Mouse (Mus musculus) embryonic facial prominence, embryonic 13.5 days (tissue): ENCODE measurements at regions not wholly inside any gene's neighbourhood (a gene's known extent, or its start where the extent isn't known, plus 50 kb on each side); places are given as distances from the start of the nearest gene placed in this dataset.

Source experiments
- ATAC-seq: fragments of 200-750 bp; cut with Nextera tagmentation; 2 replicates; pipeline ENCODE4 v1.8.0; 2017; ENCODE audit warnings: low read depth; ENCODE audit not compliant: insufficient number of reproducible peaks, insufficient read depth, low FRiP score, low TSS enrichment
- H3K27ac ChIP-seq: fragments of 300-500 bp; sonication (generic); 2 replicates; pipeline ENCODE4 v1.5.1; 2015; ENCODE audit warnings: moderate library complexity, mild to moderate bottlenecking, inconsistent platforms
- H3K27me3 ChIP-seq: fragments of 300-500 bp; sonication (generic); 2 replicates; pipeline ENCODE4 v1.6.1; 2015; ENCODE audit warnings: mild to moderate bottlenecking, inconsistent platforms
- H3K36me3 ChIP-seq: fragments of 300-500 bp; sonication (generic); 2 replicates; pipeline ENCODE4 v1.6.1; 2015; ENCODE audit warnings: mild to moderate bottlenecking, inconsistent platforms
- H3K4me1 ChIP-seq: fragments of 300-500 bp; sonication (generic); 2 replicates; pipeline ENCODE4 v1.6.1; 2015; ENCODE audit warnings: inconsistent platforms
- H3K4me2 ChIP-seq: fragments of 300-500 bp; sonication (generic); 2 replicates; pipeline ENCODE4 v1.6.1; 2015; ENCODE audit warnings: moderate library complexity, mild to moderate bottlenecking, inconsistent platforms
- H3K4me3 ChIP-seq: fragments of 300-500 bp; sonication (generic); 2 replicates; pipeline ENCODE4 v1.5.1; 2015; ENCODE audit warnings: mild to moderate bottlenecking, inconsistent platforms
- H3K9ac ChIP-seq: fragments of 300-500 bp; sonication (generic); 2 replicates; pipeline ENCODE4 v1.6.1; 2015; ENCODE audit warnings: mild to moderate bottlenecking, inconsistent platforms
- H3K9me3 ChIP-seq: fragments of 300-500 bp; sonication (generic); 2 replicates; pipeline ENCODE4 v1.6.1; 2016; ENCODE audit warnings: inconsistent platforms
- WGBS: fragments of 180-500 bp; shearing (Covaris S2); methylation state at CpG from one replicate; pipeline ENCODE4 v1.1.7; 2015; ENCODE audit warnings: mixed read lengths; 5-methylcytosine and 5-hydroxymethylcytosine counted together

- WGBS, result 70% methylated on average over 3 of the region's 3 CpGs
- H3K27ac ChIP-seq, result no peak overlapping the region
These were observed 672.4 kb upstream of the Tbl1xr1 start for GRCm38 (mm10) chr3:21404058-21404457.

GRCm38 (mm10) chr3:21407077-21407476 is 669.4 kb upstream of the Tbl1xr1 start:
- Histone ChIP-seq H3K4me3 (no peak overlapping the region), H3K4me1 (no peaks in the 10 kb centered on the region), H3K27ac (no peak overlapping the region), H3K36me3 (no peaks in the 10 kb centered on the region), H3K27me3 (no peaks in the 10 kb centered on the region), H3K4me2 (no peak overlapping the region), H3K9ac (no peak overlapping the region), H3K9me3 (no peaks in the 10 kb centered on the region)
- WGBS, result 92% methylated on average over 5 of the region's 5 CpGs
- no peak for ATAC-seq

More at GRCm38 (mm10) chr3:21404058-21404457, 672.4 kb upstream of the Tbl1xr1 start:
- Histone ChIP-seq H3K4me3 (no peak overlapping the region), H3K36me3 (no peaks in the 10 kb centered on the region), H3K4me1 (no peaks in the 10 kb centered on the region), H3K9me3 (no peaks in the 10 kb centered on the region), H3K9ac (no peak overlapping the region), H3K4me2 (no peak overlapping the region), H3K27me3 (no peaks in the 10 kb centered on the region)
- ATAC-seq, result no peak

GRCm38 (mm10) chr3:21412010-21412409 is 664.4 kb upstream of the Tbl1xr1 start:
- WGBS, result 85% methylated on average over 2 of the region's 2 CpGs
- no peak overlapping the region for H3K9ac ChIP-seq

GRCm38 (mm10) chr3:21423139-21423538 is 653.3 kb upstream of the Tbl1xr1 start:
- no peak for ATAC-seq
- Histone ChIP-seq H3K27ac (no peak overlapping the region), H3K4me3 (no peak overlapping the region), H3K27me3 (no peaks in the 10 kb centered on the region), H3K36me3 (no peaks in the 10 kb centered on the region), H3K9me3 (no peaks in the 10 kb centered on the region), H3K4me1 (peaks cover 12% of the 10 kb centered on the region; the same call in 1 of the 2 replicates), H3K9ac (no peak overlapping the region), H3K4me2 (no peak overlapping the region)
- 87% methylated on average over 5 of the region's 5 CpGs for WGBS

More at GRCm38 (mm10) chr3:21412010-21412409, 664.4 kb upstream of the Tbl1xr1 start:
- Histone ChIP-seq H3K4me1 (no peaks in the 10 kb centered on the region), H3K9me3 (no peaks in the 10 kb centered on the region), H3K36me3 (no peaks in the 10 kb centered on the region), H3K27ac (no peak overlapping the region), H3K27me3 (no peaks in the 10 kb centered on the region), H3K4me2 (no peak overlapping the region), H3K4me3 (no peak overlapping the region)
- ATAC-seq, result no peak

- Histone ChIP-seq H3K36me3 (no peaks in the 10 kb centered on the region), H3K9me3 (no peaks in the 10 kb centered on the region), H3K9ac (no peak overlapping the region), H3K4me3 (no peak overlapping the region), H3K4me1 (peaks cover 16% of the 10 kb centered on the region; the same call in 1 of the 2 replicates), H3K27me3 (no peaks in the 10 kb centered on the region), H3K4me2 (no peak overlapping the region), H3K27ac (no peak overlapping the region)
- WGBS, result 77% methylated on average over 6 of the region's 6 CpGs
- ATAC-seq, result no peak
These were observed 649.9 kb upstream of the Tbl1xr1 start for GRCm38 (mm10) chr3:21426538-21426937.

GRCm38 (mm10) chr3:21427408-21428031 is 648.9 kb upstream of the Tbl1xr1 start:
- ATAC-seq, result no peak
- Histone ChIP-seq H3K27me3 (no peaks in the 10 kb centered on the region), H3K9me3 (no peaks in the 10 kb centered on the region), H3K36me3 (no peaks in the 10 kb centered on the region), H3K9ac (no peak overlapping the region), H3K4me3 (no peak overlapping the region), H3K4me1 (peaks cover 16% of the 10 kb centered on the region; the same call in 1 of the 2 replicates), H3K4me2 (no peak overlapping the region; the same call in 1 of the 2 replicates), H3K27ac (peak overlapping the region; percentile 57)
- WGBS, result 26% methylated on average over 6 of the region's 6 CpGs

- no peak overlapping the region for H3K9ac ChIP-seq
- H3K27ac ChIP-seq, result peak overlapping the region; percentile 57
- WGBS, result 31% methylated on average over 2 of the region's 2 CpGs
- no peak overlapping the region for H3K4me2 ChIP-seq
- no peak overlapping the region for H3K4me3 ChIP-seq
- H3K4me1 ChIP-seq, result peaks cover 16% of the 10 kb centered on the region; the same call in 1 of the 2 replicates
- H3K36me3 ChIP-seq, result no peaks in the 10 kb centered on the region
- no peaks in the 10 kb centered on the region for H3K27me3 ChIP-seq
- ATAC-seq, result no peak
- H3K9me3 ChIP-seq, result no peaks in the 10 kb centered on the region
These were observed 648.3 kb upstream of the Tbl1xr1 start for GRCm38 (mm10) chr3:21428120-21428519.

- Histone ChIP-seq H3K27me3 (no peaks in the 10 kb centered on the region), H3K36me3 (no peaks in the 10 kb centered on the region), H3K4me3 (no peak overlapping the region), H3K9me3 (no peaks in the 10 kb centered on the region), H3K27ac (no peak overlapping the region), H3K9ac (no peak overlapping the region), H3K4me1 (peaks cover 5% of the 10 kb centered on the region; the same call in 1 of the 2 replicates), H3K4me2 (no peak overlapping the region)
- ATAC-seq, result no peak
- 55% methylated on average over 4 of the region's 4 CpGs for WGBS
These were observed 612.2 kb upstream of the Tbl1xr1 start for GRCm38 (mm10) chr3:21464245-21464644.

GRCm38 (mm10) chr3:21466113-21466645 is 610.3 kb upstream of the Tbl1xr1 start:
- no peak for ATAC-seq
- Histone ChIP-seq H3K27ac (no peak overlapping the region), H3K4me3 (no peak overlapping the region), H3K27me3 (no peaks in the 10 kb centered on the region), H3K36me3 (no peaks in the 10 kb centered on the region), H3K9ac (no peak overlapping the region), H3K4me2 (no peak overlapping the region), H3K9me3 (no peaks in the 10 kb centered on the region), H3K4me1 (peaks cover 5% of the 10 kb centered on the region; the same call in 1 of the 2 replicates)
- 42% methylated on average over 7 of the region's 7 CpGs for WGBS

- H3K27me3 ChIP-seq, result no peaks in the 10 kb centered on the region
- ATAC-seq, result no peak
- H3K4me2 ChIP-seq, result no peak overlapping the region
- no peak overlapping the region for H3K4me3 ChIP-seq
- H3K9ac ChIP-seq, result no peak overlapping the region
- H3K4me1 ChIP-seq, result peaks cover 13% of the 10 kb centered on the region
- H3K27ac ChIP-seq, result no peak overlapping the region; the same call in 1 of the 2 replicates
- 29% methylated on average over 4 of the region's 4 CpGs for WGBS
- no peaks in the 10 kb centered on the region for H3K36me3 ChIP-seq
- H3K9me3 ChIP-seq, result no peaks in the 10 kb centered on the region
These were observed 599.1 kb upstream of the Tbl1xr1 start for GRCm38 (mm10) chr3:21477366-21477765.

GRCm38 (mm10) chr3:21479021-21479795 is 597.2 kb upstream of the Tbl1xr1 start:
- ATAC-seq, result no peak
- no peaks in the 10 kb centered on the region for H3K36me3 ChIP-seq
- H3K4me3 ChIP-seq, result no peak overlapping the region
- WGBS, result 35% methylated on average over 5 of the region's 5 CpGs
- H3K27ac ChIP-seq, result no peak overlapping the region
- H3K9ac ChIP-seq, result no peak overlapping the region; the same call in 1 of the 2 replicates
- H3K4me2 ChIP-seq, result no peak overlapping the region
- H3K9me3 ChIP-seq, result no peaks in the 10 kb centered on the region
- peaks cover 13% of the 10 kb centered on the region for H3K4me1 ChIP-seq
- H3K27me3 ChIP-seq, result no peaks in the 10 kb centered on the region

- no peak overlapping the region for H3K27ac ChIP-seq
- ATAC-seq, result no peak
- no peak overlapping the region for H3K4me3 ChIP-seq
- H3K4me2 ChIP-seq, result no peak overlapping the region
- H3K4me1 ChIP-seq, result peaks cover 13% of the 10 kb centered on the region
- H3K27me3 ChIP-seq, result no peaks in the 10 kb centered on the region
- H3K9me3 ChIP-seq, result no peaks in the 10 kb centered on the region
- H3K9ac ChIP-seq, result no peak overlapping the region
- H3K36me3 ChIP-seq, result no peaks in the 10 kb centered on the region
These were observed 596.6 kb upstream of the Tbl1xr1 start for GRCm38 (mm10) chr3:21479846-21480245.
